In the genomic region with DNA sequence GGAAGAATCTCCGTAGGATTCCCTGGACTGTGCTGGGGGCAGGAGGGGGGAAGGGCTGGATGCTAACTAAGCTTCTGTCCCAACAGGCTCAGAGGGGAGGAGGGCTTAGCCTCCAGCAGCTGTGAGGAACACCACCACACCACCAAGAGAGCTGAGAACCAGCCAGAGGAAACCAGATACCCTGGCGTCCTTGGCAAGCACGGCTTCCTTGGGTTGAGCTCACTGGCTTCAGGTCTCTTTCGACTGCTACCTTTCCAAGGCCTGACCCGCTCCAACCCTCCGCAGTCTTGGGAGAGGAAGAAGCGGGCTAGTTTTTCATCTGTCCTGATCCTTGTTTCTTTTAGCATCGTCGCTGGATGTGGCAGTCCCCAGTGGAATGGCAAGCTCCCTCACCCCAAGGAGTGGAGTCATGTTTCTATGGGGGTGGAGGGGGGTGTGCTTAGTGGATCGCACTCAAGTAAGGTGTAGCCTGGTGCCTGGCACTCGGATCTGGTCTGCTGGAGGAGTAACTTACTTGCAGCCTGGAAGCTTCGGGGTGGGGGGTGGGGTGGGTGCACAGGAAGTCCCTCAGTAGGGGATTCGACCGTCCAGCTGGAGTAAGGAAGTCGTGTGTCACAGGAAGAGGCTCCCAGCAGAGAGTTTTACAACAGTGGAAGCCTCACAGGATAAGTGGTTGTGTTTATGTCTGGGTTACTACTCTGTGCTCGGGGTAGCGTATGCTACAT, we compare ENCODE assay signal across 8 mouse cellular contexts. TPM values are rescaled to one million over a fixed set of nuclear protein-coding genes. Genes with fewer than 3 reads are reported as not detected.
A peak's percentile ranks its signal among the peaks of the same experiment; 100 is the strongest.
DNase-seq lines count a peak whose midpoint lies in the region; ATAC-seq and TF ChIP-seq lines count a peak whose summit lies in the region.

No protein-coding gene starts in this region.

- TF ChIP-seq EP300 in lung, postnatal 0 days (IDR thresholded peaks at IDR 0.05): no peak; the same call in 1 of the 2 replicates

- no peaks in the 10 kb centered on the region for H3K36me3 ChIP-seq in lung, postnatal 0 days (ENCODE audit: insufficient read depth, low read length)
- no peaks in the 10 kb centered on the region for H3K36me3 ChIP-seq in stomach, embryonic 15.5 days

- no peak for TF ChIP-seq CTCF in lung, postnatal 0 days (IDR thresholded peaks at IDR 0.05)

- H3K9ac ChIP-seq in lung, postnatal 0 days (replicated peaks; ENCODE audit: low read depth): 0 out of 2 replicates have a peak overlapping the region, but pooled peaks have one; percentile 26
- H3K9ac ChIP-seq in stomach, embryonic 15.5 days: no peak overlapping the region

- no peaks in the 10 kb centered on the region for H3K9me3 ChIP-seq in lung, postnatal 0 days (ENCODE audit: low read length)
- no peaks in the 10 kb centered on the region for H3K9me3 ChIP-seq in stomach, embryonic 15.5 days

- ATAC-seq in lung, postnatal 0 days: peak; percentile 7; the same call in 1 of the 2 replicates
- peak; percentile 0; the same call in 1 of the 2 replicates for ATAC-seq in stomach, embryonic 15.5 days (ENCODE audit: insufficient read depth, low FRiP score, low read depth)

- H3K4me2 ChIP-seq in lung, postnatal 0 days (replicated peaks; ENCODE audit: low read depth, low read length): peak overlapping the region; percentile 98
- H3K4me2 ChIP-seq in stomach, embryonic 15.5 days: peak overlapping the region; percentile 75; the same call in 1 of the 2 replicates

- no peak overlapping the region; the same call in 1 of the 2 replicates for H3K4me3 ChIP-seq in brown adipose tissue, adult 24 weeks (ENCODE audit: insufficient read depth, low read depth, low read length)
- 0 out of 2 replicates have a peak overlapping the region, but pooled peaks have one; percentile 5 for H3K4me3 ChIP-seq in lung, postnatal 0 days (ENCODE audit: low read depth, low read length)
- 0 out of 2 replicates have a peak overlapping the region, but pooled peaks have one; percentile 9 for H3K4me3 ChIP-seq in stomach, embryonic 15.5 days (replicated peaks)

- peak overlapping the region; percentile 52 for H3K27ac ChIP-seq in brown adipose tissue, adult 24 weeks (replicated peaks; ENCODE audit: low read depth, low read length)
- H3K27ac ChIP-seq in lung, postnatal 0 days (ENCODE audit: low read length): peak overlapping the region; percentile 88
- peak overlapping the region; percentile 98 for H3K27ac ChIP-seq in stomach, embryonic 15.5 days

- peaks cover 17% of the 10 kb centered on the region for H3K4me1 ChIP-seq in brown adipose tissue, adult 24 weeks (ENCODE audit: control insufficient read depth, insufficient read depth, insufficient read length, low read length)
- H3K4me1 ChIP-seq in lung, postnatal 0 days (ENCODE audit: insufficient read depth, low read depth, low read length): peaks cover 24% of the 10 kb centered on the region
- H3K4me1 ChIP-seq in stomach, embryonic 15.5 days: peaks cover 33% of the 10 kb centered on the region

- peak; percentile 42 for DNase-seq in CD4-positive, CD25-positive, alpha-beta regulatory T cell, adult 2 months (ENCODE audit: low read depth, low spot score)
- peak; percentile 55 to 62 for DNase-seq in heart, adult 9 months (ENCODE audit: low spot score in 2 of 2)
- peak; percentile 15 to 17 for DNase-seq in kidney, adult 8-10 months
- DNase-seq in lung, postnatal 0 days (ENCODE audit: low spot score): peak; percentile 78
- DNase-seq in c-Kit-positive CD71-positive TER-119-positive erythroid progenitor cells, embryonic 14.5 days (ENCODE audit: low spot score): no peak
- no peak for DNase-seq in cerebellum, postnatal 36 days

- 7% methylated on average over 17 of the region's 17 CpGs for WGBS in lung, postnatal 0 days
- 8% methylated on average over 17 of the region's 17 CpGs for WGBS in stomach, embryonic 15.5 days

- no peaks in the 10 kb centered on the region for H3K27me3 ChIP-seq in lung, postnatal 0 days (replicated peaks; ENCODE audit: insufficient read depth, low read length)
- H3K27me3 ChIP-seq in stomach, embryonic 15.5 days (replicated peaks): no peaks in the 10 kb centered on the region

RNA-seq across cellular contexts. Expression of gene Ssbp3, which starts 2.6 kb away (rescaled TPM):
- 31.3 and 36.4 TPM in 2 replicates for polyA plus RNA-seq in brown adipose tissue, adult 24 weeks (2012; ENCODE audit: insufficient read depth, insufficient read length, missing spikeins)
- 40.2 and 49.8 TPM in 2 replicates for polyA plus RNA-seq in lung, postnatal 0 days (2015; fragmentation: Nextera tagmentation; extraction: Ambion mirVana)
- 92.4 and 98.5 TPM in 2 replicates for polyA plus RNA-seq in stomach, embryonic 15.5 days (2015; fragmentation: Nextera tagmentation; extraction: Ambion mirVana)

Comparison
In these comparisons a context has a peak if more than half of its experiments do, and no peak if none do; other contexts are left out.
1. DNase-seq: peak in CD4-positive, CD25-positive, alpha-beta regulatory T cell, adult 2 months (single experiment), heart, adult 9 months (2 of 2), kidney, adult 8-10 months (2 of 2) and lung, postnatal 0 days (single experiment); none in c-Kit-positive CD71-positive TER-119-positive erythroid progenitor cells, embryonic 14.5 days (single experiment) and cerebellum, postnatal 36 days (0 of 2).
2. Peak in every context shown above with its lines, with median percentiles within 50 percentile points of each other: H3K27ac ChIP-seq.